Mouse (Mus musculus): ENCODE data around the gene Asb2.

- TF ChIP-seq POLR2A (IDR thresholded peaks at IDR 0.05; ENCODE audit: borderline replicate concordance, extremely low read depth, insufficient read depth, insufficient read length, poor library complexity, severe bottlenecking) (no peak), CTCF (IDR thresholded peaks at IDR 0.05; ENCODE audit: borderline replicate concordance, extremely low read depth, insufficient read depth, insufficient read length) (no peak)
Measured at GRCm38 (mm10) chr12:103327107-103327506, 28.7 kb downstream of the Asb2 start.
